Mouse (Mus musculus) neutrophil, adult 5-6 weeks (primary cell): ENCODE measurements around the gene Enam. TPM values are rescaled to one million over a fixed set of nuclear protein-coding genes. Genes with fewer than 3 reads are reported as not detected.

Experiments used
- total RNA-seq: library from RNA; stranded (forward); fragments of 200-1000 nt; gene quantifications from 2 replicates; pipeline ENCODE4 v1.2.3, GENCODE M21; 2017

The Enam gene
- total RNA-seq, 1 experiment from 2014 or later: not detected

Other genes with a start within 250 kb of the Enam start
- gene Gm7714, start 219.1 kb upstream of the Enam start, total RNA-seq: not detected in 2 replicates
- gene Prol1, start 170.7 kb upstream of the Enam start, total RNA-seq: not detected in 2 replicates
- not detected in 2 replicates for gene Amtn, start 111.9 kb upstream of the Enam start, total RNA-seq
- gene Ambn, start 32.0 kb upstream of the Enam start, total RNA-seq: not detected in 2 replicates
- 6.8 and 8.2 TPM in 2 replicates for gene Jchain, start 39.9 kb downstream of the Enam start, total RNA-seq
- 56.3 and 59.2 TPM in 2 replicates for gene Utp3, start 66.5 kb downstream of the Enam start, total RNA-seq
- gene Rufy3, start 77.1 kb downstream of the Enam start, total RNA-seq: 17.1 and 22.7 TPM in 2 replicates
- gene Grsf1, start 188.2 kb downstream of the Enam start, total RNA-seq: 49.4 and 70.2 TPM in 2 replicates
- gene Mob1b, start 232.9 kb downstream of the Enam start, total RNA-seq: 16.4 and 16.7 TPM in 2 replicates